Mouse (Mus musculus): Measurements from ENCODE around the gene Rad23a. TPM values are rescaled to one million over a fixed set of nuclear protein-coding genes. Genes with fewer than 3 reads are reported as not detected.
A peak's percentile ranks its signal among the peaks of the same experiment; 100 is the strongest.

Rad23a gene
- polyA plus RNA-seq (2015; fragmentation: Nextera tagmentation; extraction: Ambion mirVana), result 293 and 323 TPM in 2 replicates

- peak within 1 kb of the TSS; percentile 77 for H3K4me2 ChIP-seq
- no peaks in the 10 kb centered on the region for H3K9me3 ChIP-seq (replicated peaks)
- no peaks in the 10 kb centered on the region for H3K27me3 ChIP-seq
- under 1% methylated on average over 55 of the region's 55 CpGs for WGBS (ENCODE audit: insufficient replicate concordance)
- H3K9ac ChIP-seq, result peak within 1 kb of the TSS; percentile 96
- H3K4me1 ChIP-seq (replicated peaks), result peaks cover 89% of the 10 kb centered on the region
- H3K27ac ChIP-seq (replicated peaks), result peak within 1 kb of the TSS; percentile 95
- H3K4me3 ChIP-seq (replicated peaks), result peak within 1 kb of the TSS; percentile 92
- H3K36me3 ChIP-seq (replicated peaks), result peaks cover 75% of the 10 kb centered on the region
- peak; percentile 82 for ATAC-seq (ENCODE audit: insufficient read depth)
Measured at GRCm38 (mm10) chr8:84840248-84840999, at the start of gene Rad23a. Gene Rad23a (minus strand): TSS chr8:84840665.

- Histone ChIP-seq H3K9me3 (replicated peaks) (no peaks in the 10 kb centered on the region), H3K36me3 (replicated peaks) (peaks cover 70% of the 10 kb centered on the region), H3K27ac (replicated peaks) (peak overlapping the region; percentile 35; the same call in 1 of the 2 replicates), H3K4me3 (replicated peaks) (no peak overlapping the region), H3K27me3 (no peaks in the 10 kb centered on the region), H3K4me1 (replicated peaks) (peaks cover 41% of the 10 kb centered on the region), H3K9ac (no peak overlapping the region), H3K4me2 (no peak overlapping the region)
- ATAC-seq (ENCODE audit: insufficient read depth), result no peak
- WGBS (ENCODE audit: insufficient replicate concordance), result 82% methylated on average over 1 of the region's 1 CpGs
Measured at GRCm38 (mm10) chr8:84889141-84889540, 48.7 kb upstream of the Rad23a start.

GRCm38 (mm10) chr8:84888280-84888679, 47.8 kb upstream of the Rad23a start:
- peaks cover 72% of the 10 kb centered on the region for H3K36me3 ChIP-seq (replicated peaks)
- H3K9ac ChIP-seq, result no peak overlapping the region
- no peaks in the 10 kb centered on the region for H3K27me3 ChIP-seq
- ATAC-seq (ENCODE audit: insufficient read depth), result no peak
- no peak overlapping the region for H3K27ac ChIP-seq (replicated peaks)
- no peak overlapping the region for H3K4me2 ChIP-seq
- H3K4me3 ChIP-seq (replicated peaks), result no peak overlapping the region
- H3K9me3 ChIP-seq (replicated peaks), result no peaks in the 10 kb centered on the region
- H3K4me1 ChIP-seq (replicated peaks), result peaks cover 34% of the 10 kb centered on the region
- WGBS (ENCODE audit: insufficient replicate concordance), result 79% methylated on average over 3 of the region's 3 CpGs

GRCm38 (mm10) chr8:84884728-84885127, 44.3 kb upstream of the Rad23a start:
- no peak overlapping the region for H3K4me2 ChIP-seq
- peaks cover 14% of the 10 kb centered on the region for H3K4me1 ChIP-seq (replicated peaks)
- no peaks in the 10 kb centered on the region for H3K27me3 ChIP-seq
- H3K9me3 ChIP-seq (replicated peaks), result no peaks in the 10 kb centered on the region
- no peak for ATAC-seq (ENCODE audit: insufficient read depth)
- WGBS (ENCODE audit: insufficient replicate concordance), result 47% methylated on average over 4 of the region's 4 CpGs
- H3K36me3 ChIP-seq (replicated peaks), result peaks cover 56% of the 10 kb centered on the region
- no peak overlapping the region for H3K4me3 ChIP-seq (replicated peaks)
- no peak overlapping the region; the same call in 1 of the 2 replicates for H3K27ac ChIP-seq (replicated peaks)
- no peak overlapping the region for H3K9ac ChIP-seq

GRCm38 (mm10) chr8:84878915-84879314, 38.5 kb upstream of the Rad23a start:
- Histone ChIP-seq H3K36me3 (replicated peaks) (peaks cover 17% of the 10 kb centered on the region; the same call in 1 of the 2 replicates), H3K4me2 (no peak overlapping the region), H3K9ac (no peak overlapping the region), H3K27me3 (no peaks in the 10 kb centered on the region), H3K9me3 (replicated peaks) (no peaks in the 10 kb centered on the region), H3K4me1 (replicated peaks) (peaks cover 30% of the 10 kb centered on the region), H3K27ac (replicated peaks) (0 out of 2 replicates have a peak overlapping the region, but pooled peaks have one; percentile 25), H3K4me3 (replicated peaks) (no peak overlapping the region)
- ATAC-seq (ENCODE audit: insufficient read depth), result peak; percentile 69
- WGBS (ENCODE audit: insufficient replicate concordance), result 55% methylated on average over 1 of the region's 1 CpGs

- Histone ChIP-seq H3K4me2 (no peak overlapping the region), H3K4me3 (replicated peaks) (no peak overlapping the region), H3K27ac (replicated peaks) (no peak overlapping the region; the same call in 1 of the 2 replicates), H3K27me3 (no peaks in the 10 kb centered on the region), H3K9ac (no peak overlapping the region), H3K36me3 (replicated peaks) (peaks cover 17% of the 10 kb centered on the region; the same call in 1 of the 2 replicates), H3K9me3 (replicated peaks) (no peaks in the 10 kb centered on the region), H3K4me1 (replicated peaks) (peaks cover 45% of the 10 kb centered on the region)
- WGBS (ENCODE audit: insufficient replicate concordance), result 74% methylated on average over 3 of the region's 3 CpGs
- ATAC-seq (ENCODE audit: insufficient read depth), result no peak
Measured at GRCm38 (mm10) chr8:84877297-84878035, 37.0 kb upstream of the Rad23a start.

- Histone ChIP-seq H3K9ac (no peak overlapping the region), H3K4me3 (replicated peaks) (no peak overlapping the region), H3K9me3 (replicated peaks) (no peaks in the 10 kb centered on the region), H3K27me3 (no peaks in the 10 kb centered on the region), H3K36me3 (replicated peaks) (peaks cover 18% of the 10 kb centered on the region), H3K27ac (replicated peaks) (peak overlapping the region; percentile 63), H3K4me2 (no peak overlapping the region), H3K4me1 (replicated peaks) (peaks cover 59% of the 10 kb centered on the region)
- ATAC-seq (ENCODE audit: insufficient read depth), result no peak
- 50% methylated on average over 3 of the region's 3 CpGs for WGBS (ENCODE audit: insufficient replicate concordance)
Measured at GRCm38 (mm10) chr8:84874339-84874738, 33.9 kb upstream of the Rad23a start.

GRCm38 (mm10) chr8:84873016-84873415, 32.6 kb upstream of the Rad23a start:
- peaks cover 30% of the 10 kb centered on the region for H3K36me3 ChIP-seq (replicated peaks)
- peak overlapping the region; percentile 66 for H3K4me3 ChIP-seq (replicated peaks)
- peaks cover 50% of the 10 kb centered on the region for H3K4me1 ChIP-seq (replicated peaks)
- 63% methylated on average over 4 of the region's 4 CpGs for WGBS (ENCODE audit: insufficient replicate concordance)
- peak overlapping the region; percentile 60 for H3K9ac ChIP-seq
- H3K4me2 ChIP-seq, result peak overlapping the region; percentile 99
- ATAC-seq (ENCODE audit: insufficient read depth), result no peak
- H3K9me3 ChIP-seq (replicated peaks), result no peaks in the 10 kb centered on the region
- no peaks in the 10 kb centered on the region for H3K27me3 ChIP-seq
- peak overlapping the region; percentile 84; the same call in 1 of the 2 replicates for H3K27ac ChIP-seq (replicated peaks)

- WGBS (ENCODE audit: insufficient replicate concordance), result 2% methylated on average over 54 of the region's 54 CpGs
- H3K4me1 ChIP-seq (replicated peaks), result peaks cover 45% of the 10 kb centered on the region
- peak overlapping the region; percentile 99 for H3K4me2 ChIP-seq
- peak overlapping the region; percentile 66 for H3K4me3 ChIP-seq (replicated peaks)
- no peaks in the 10 kb centered on the region for H3K27me3 ChIP-seq
- H3K36me3 ChIP-seq (replicated peaks), result peaks cover 31% of the 10 kb centered on the region
- H3K9ac ChIP-seq, result peak overlapping the region; percentile 60
- no peaks in the 10 kb centered on the region for H3K9me3 ChIP-seq (replicated peaks)
- peak; percentile 62 for ATAC-seq (ENCODE audit: insufficient read depth)
- H3K27ac ChIP-seq (replicated peaks), result peak overlapping the region; percentile 84
Measured at GRCm38 (mm10) chr8:84872309-84872965, 32.0 kb upstream of the Rad23a start.

GRCm38 (mm10) chr8:84871376-84872308, 31.2 kb upstream of the Rad23a start, which contains the start of gene Syce2:
Gene Syce2 (plus strand): TSS chr8:84872111.
- H3K36me3 ChIP-seq (replicated peaks), result peaks cover 39% of the 10 kb centered on the region
- no peaks in the 10 kb centered on the region for H3K27me3 ChIP-seq
- peak within 1 kb of the TSS; percentile 60 for H3K9ac ChIP-seq
- peak within 1 kb of the TSS; percentile 66 for H3K4me3 ChIP-seq (replicated peaks)
- WGBS (ENCODE audit: insufficient replicate concordance), result 6% methylated on average over 46 of the region's 46 CpGs
- no peaks in the 10 kb centered on the region for H3K9me3 ChIP-seq (replicated peaks)
- H3K4me2 ChIP-seq, result peak within 1 kb of the TSS; percentile 99
- peak within 1 kb of the TSS; percentile 84 for H3K27ac ChIP-seq (replicated peaks)
- H3K4me1 ChIP-seq (replicated peaks), result peaks cover 40% of the 10 kb centered on the region
- peak; percentile 76 for ATAC-seq (ENCODE audit: insufficient read depth)

All from liver, embryonic 15.5 days (tissue).